Mouse (Mus musculus): ENCODE data around the gene Sparcl1. TPM values are rescaled to one million over a fixed set of nuclear protein-coding genes. Genes with fewer than 3 reads are reported as not detected.
A peak's percentile ranks its signal among the peaks of the same experiment; 100 is the strongest.

Sparcl1 gene
- polyA plus RNA-seq (2015; fragmentation: Nextera tagmentation; extraction: Ambion mirVana) = 5.2 and 6.3 TPM in 2 replicates

DNA sequence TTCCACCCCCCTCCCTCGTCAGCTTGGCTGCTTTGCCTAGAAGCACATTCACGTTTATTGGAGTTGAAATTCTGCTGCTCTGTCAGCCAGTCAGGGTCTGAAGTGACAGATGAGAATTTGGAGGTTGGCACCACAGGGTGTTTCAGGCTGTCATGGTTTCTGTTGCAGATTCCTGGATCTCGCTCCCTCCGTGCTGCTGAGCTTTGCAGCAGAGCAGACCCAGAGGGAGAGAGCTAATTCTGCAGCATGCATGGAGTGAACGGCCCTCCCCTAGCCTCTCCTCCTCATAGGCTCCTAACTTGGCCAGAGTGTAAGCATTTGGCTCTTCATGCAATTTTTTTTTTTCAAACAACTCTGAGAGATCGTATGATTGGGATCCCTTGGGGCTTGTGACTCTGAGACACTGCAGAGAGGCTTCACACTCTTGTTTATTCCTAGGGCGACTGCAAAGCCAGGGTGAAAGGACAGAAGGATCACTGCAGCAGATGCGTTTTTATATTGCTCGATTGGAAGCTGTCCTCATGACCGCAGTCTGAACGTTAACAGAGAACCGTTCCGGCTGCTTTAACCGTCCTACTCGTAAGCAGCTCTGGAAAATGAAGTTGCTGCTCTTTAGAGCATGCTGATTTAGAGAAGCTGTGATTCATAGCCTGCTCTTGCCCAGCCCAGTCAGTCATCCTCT lies at the start of gene Sparcl1:
Gene Sparcl1 (minus strand): TSS at position 243 of the 682 bp plus-strand sequence.
- no peak for ATAC-seq
- WGBS (ENCODE audit: insufficient replicate concordance) = 45% methylated on average over 15 of the region's 15 CpGs
- no peak within 1 kb of the TSS for H3K4me3 ChIP-seq (ENCODE audit: low read depth, low read length)
- TF ChIP-seq EP300 (IDR thresholded peaks at IDR 0.05; ENCODE audit: low read depth) = no peak
- no peak for TF ChIP-seq CTCF (IDR thresholded peaks at IDR 0.05; ENCODE audit: low read depth)
- peak within 1 kb of the TSS; percentile 16; the same call in 1 of the 2 replicates for H3K27ac ChIP-seq (ENCODE audit: low read depth)
- H3K9ac ChIP-seq (replicated peaks) = no peak within 1 kb of the TSS
- DNase-seq = no peak
- no peaks in the 10 kb centered on the region for H3K27me3 ChIP-seq (ENCODE audit: insufficient read depth, low read length)
- H3K36me3 ChIP-seq (replicated peaks; ENCODE audit: insufficient read depth, low read length) = no peaks in the 10 kb centered on the region
- 0 out of 2 replicates have a peak within 1 kb of the TSS, but pooled peaks have one; percentile 18 for H3K4me2 ChIP-seq (ENCODE audit: low read depth, low read length)
- H3K4me1 ChIP-seq (ENCODE audit: insufficient read depth) = no peaks in the 10 kb centered on the region
- H3K9me3 ChIP-seq (ENCODE audit: low read length) = no peaks in the 10 kb centered on the region

DNA sequence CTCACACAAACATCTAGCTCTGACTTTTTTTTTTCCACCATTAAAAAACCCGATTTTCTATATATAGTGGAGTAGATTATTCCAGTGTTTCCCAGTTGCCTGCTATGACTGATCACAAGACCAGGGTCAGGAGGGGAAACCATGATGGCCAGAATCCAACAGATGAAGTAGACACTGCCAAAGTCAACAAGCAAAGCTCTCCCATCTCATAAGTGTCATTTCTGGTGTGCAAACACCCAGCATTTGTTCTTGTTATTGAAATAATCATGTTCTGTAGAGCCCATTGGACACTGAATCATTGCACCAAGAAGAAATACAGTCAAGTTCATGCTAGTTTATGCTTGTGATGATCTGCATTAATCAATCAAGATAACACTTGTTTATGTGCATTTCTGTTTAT lies 47.9 kb upstream of the Sparcl1 start:
- no peak overlapping the region for H3K9ac ChIP-seq (replicated peaks)
- 68% methylated on average over 1 of the region's 1 CpGs for WGBS (ENCODE audit: insufficient replicate concordance)
- H3K4me2 ChIP-seq (ENCODE audit: low read depth, low read length) = no peak overlapping the region
- no peak overlapping the region for H3K27ac ChIP-seq (ENCODE audit: low read depth)
- H3K36me3 ChIP-seq (replicated peaks; ENCODE audit: insufficient read depth, low read length) = no peaks in the 10 kb centered on the region
- H3K27me3 ChIP-seq (ENCODE audit: insufficient read depth, low read length) = no peaks in the 10 kb centered on the region
- no peaks in the 10 kb centered on the region for H3K9me3 ChIP-seq (ENCODE audit: low read length)
- no peak overlapping the region for H3K4me3 ChIP-seq (ENCODE audit: low read depth, low read length)
- TF ChIP-seq EP300 (IDR thresholded peaks at IDR 0.05; ENCODE audit: low read depth) (no peak), CTCF (IDR thresholded peaks at IDR 0.05; ENCODE audit: low read depth) (no peak)
- DNase-seq (peak; percentile 21), ATAC-seq (no peak)
- no peaks in the 10 kb centered on the region for H3K4me1 ChIP-seq (ENCODE audit: insufficient read depth)

DNA sequence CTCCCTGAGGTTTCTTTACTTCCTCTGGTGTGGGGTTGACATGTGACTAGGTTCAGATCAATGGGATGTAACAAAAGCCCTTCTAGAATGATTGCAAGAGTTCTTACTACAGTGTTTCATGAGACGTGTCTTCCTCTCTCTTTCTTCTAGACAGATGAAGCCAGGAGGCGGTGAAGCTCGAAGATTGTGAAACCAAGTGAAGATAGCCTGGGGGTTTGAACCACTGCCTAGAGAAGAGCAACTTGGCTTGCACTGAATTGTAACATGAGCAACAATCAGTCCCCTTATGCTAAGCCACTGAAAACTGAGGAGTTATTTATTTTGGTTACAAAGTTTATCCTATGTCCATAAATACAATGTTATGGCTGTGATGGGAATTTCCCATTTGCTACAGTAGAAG lies 47.0 kb upstream of the Sparcl1 start:
- no peak overlapping the region for H3K9ac ChIP-seq (replicated peaks)
- no peaks in the 10 kb centered on the region for H3K9me3 ChIP-seq (ENCODE audit: low read length)
- no peak for TF ChIP-seq CTCF (IDR thresholded peaks at IDR 0.05; ENCODE audit: low read depth)
- no peak for TF ChIP-seq EP300 (IDR thresholded peaks at IDR 0.05; ENCODE audit: low read depth)
- no peaks in the 10 kb centered on the region for H3K4me1 ChIP-seq (ENCODE audit: insufficient read depth)
- H3K36me3 ChIP-seq (replicated peaks; ENCODE audit: insufficient read depth, low read length) = no peaks in the 10 kb centered on the region
- H3K27ac ChIP-seq (ENCODE audit: low read depth) = no peak overlapping the region
- H3K4me3 ChIP-seq (ENCODE audit: low read depth, low read length) = no peak overlapping the region
- ATAC-seq (no peak), DNase-seq (no peak)
- no peak overlapping the region for H3K4me2 ChIP-seq (ENCODE audit: low read depth, low read length)
- 82% methylated on average over 3 of the region's 3 CpGs for WGBS (ENCODE audit: insufficient replicate concordance)
- H3K27me3 ChIP-seq (ENCODE audit: insufficient read depth, low read length) = no peaks in the 10 kb centered on the region

DNA sequence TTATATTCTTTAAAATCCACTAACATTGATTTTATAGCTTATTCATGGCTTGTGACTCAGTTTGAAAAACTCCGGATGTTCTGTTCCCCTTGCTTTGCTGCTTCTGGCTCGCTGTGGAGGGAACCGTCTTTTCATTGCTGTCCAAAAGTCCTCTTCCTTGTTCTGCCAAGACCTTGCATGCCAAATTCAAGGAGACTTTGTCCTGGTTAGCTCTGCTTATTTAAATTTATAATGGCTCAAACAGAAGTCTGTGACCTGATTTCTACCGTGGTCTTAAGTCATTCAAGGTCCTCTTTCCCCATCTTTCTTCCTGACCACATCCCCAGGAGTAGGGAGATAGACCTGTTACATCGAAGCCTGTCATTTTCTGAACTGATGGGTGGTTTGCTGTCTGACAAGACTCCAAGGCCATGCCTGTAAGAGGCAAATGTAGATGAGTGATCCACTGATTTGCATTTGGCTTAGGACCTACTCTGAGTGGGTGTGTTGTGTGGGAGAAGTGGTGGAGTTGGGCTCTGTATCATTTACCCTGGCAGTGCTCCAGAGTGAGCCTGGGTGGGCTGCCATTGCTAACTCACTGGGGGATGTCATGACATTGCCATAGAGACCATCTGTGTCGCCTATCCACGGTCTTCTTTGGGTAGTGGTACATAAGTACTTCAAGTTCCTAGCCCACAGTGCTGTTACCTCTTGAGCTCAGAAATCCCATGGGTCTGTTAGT lies 45.0 kb upstream of the Sparcl1 start:
- no peaks in the 10 kb centered on the region for H3K27me3 ChIP-seq (ENCODE audit: insufficient read depth, low read length)
- H3K27ac ChIP-seq (ENCODE audit: low read depth) = no peak overlapping the region
- no peak for TF ChIP-seq EP300 (IDR thresholded peaks at IDR 0.05; ENCODE audit: low read depth)
- no peak for TF ChIP-seq CTCF (IDR thresholded peaks at IDR 0.05; ENCODE audit: low read depth)
- DNase-seq (no peak), ATAC-seq (no peak)
- H3K9ac ChIP-seq (replicated peaks) = no peak overlapping the region
- 79% methylated on average over 7 of the region's 7 CpGs for whole genome bisulfite sequencing (ENCODE audit: insufficient replicate concordance)
- no peak overlapping the region for H3K4me2 ChIP-seq (ENCODE audit: low read depth, low read length)
- no peak overlapping the region for H3K4me3 ChIP-seq (ENCODE audit: low read depth, low read length)
- H3K9me3 ChIP-seq (ENCODE audit: low read length) = no peaks in the 10 kb centered on the region
- no peaks in the 10 kb centered on the region for H3K4me1 ChIP-seq (ENCODE audit: insufficient read depth)
- no peaks in the 10 kb centered on the region for H3K36me3 ChIP-seq (replicated peaks; ENCODE audit: insufficient read depth, low read length)

DNA sequence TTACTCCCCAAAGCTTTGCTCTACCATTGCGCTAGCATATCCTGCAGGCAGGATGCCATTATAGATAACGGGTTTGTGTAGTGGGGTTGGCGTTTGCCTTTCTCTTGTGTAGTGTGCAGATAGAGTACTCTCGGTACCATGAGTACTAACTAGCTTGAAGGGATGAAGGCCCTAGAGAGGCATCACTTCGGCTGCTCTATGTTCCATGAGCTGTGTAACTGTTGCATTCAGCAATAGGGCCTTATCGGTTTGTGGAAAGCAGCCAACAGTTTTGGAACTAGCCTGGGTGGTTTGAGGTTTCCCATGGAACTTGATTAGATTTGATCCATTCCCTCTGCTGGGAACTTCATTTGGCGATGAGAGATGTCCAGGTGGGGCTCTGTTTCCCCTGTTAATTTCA lies 44.2 kb upstream of the Sparcl1 start:
- TF ChIP-seq CTCF (IDR thresholded peaks at IDR 0.05; ENCODE audit: low read depth) (no peak), EP300 (IDR thresholded peaks at IDR 0.05; ENCODE audit: low read depth) (no peak)
- DNase-seq = no peak
- Histone ChIP-seq H3K36me3 (replicated peaks; ENCODE audit: insufficient read depth, low read length) (no peaks in the 10 kb centered on the region), H3K9ac (replicated peaks) (no peak overlapping the region), H3K4me1 (ENCODE audit: insufficient read depth) (no peaks in the 10 kb centered on the region), H3K27ac (ENCODE audit: low read depth) (no peak overlapping the region), H3K9me3 (ENCODE audit: low read length) (no peaks in the 10 kb centered on the region), H3K4me2 (ENCODE audit: low read depth, low read length) (no peak overlapping the region), H3K4me3 (ENCODE audit: low read depth, low read length) (no peak overlapping the region), H3K27me3 (ENCODE audit: insufficient read depth, low read length) (no peaks in the 10 kb centered on the region)
- ATAC-seq = no peak
- 82% methylated on average over 7 of the region's 7 CpGs for WGBS (ENCODE audit: insufficient replicate concordance)

DNA sequence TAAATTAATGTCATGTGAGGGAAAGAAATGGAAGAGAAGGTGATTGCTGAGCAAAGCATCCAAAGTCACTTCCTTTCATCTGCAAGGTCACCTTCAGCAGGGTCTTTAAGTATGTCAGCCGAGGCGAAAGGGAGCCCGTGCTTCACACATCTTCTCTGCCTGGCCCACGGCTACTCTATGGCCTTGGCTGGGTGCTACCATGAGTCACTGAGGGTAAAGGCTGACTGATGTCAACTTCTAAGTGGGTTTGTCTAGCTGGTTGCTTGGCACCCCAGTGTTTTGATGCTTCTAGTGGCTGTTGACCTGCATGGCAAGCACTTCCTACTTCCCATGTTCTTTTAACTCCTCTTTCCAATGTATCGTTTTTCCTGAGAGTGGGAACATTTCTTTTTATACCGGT lies 36.7 kb upstream of the Sparcl1 start:
- no peaks in the 10 kb centered on the region for H3K9me3 ChIP-seq (ENCODE audit: low read length)
- no peak overlapping the region for H3K4me3 ChIP-seq (ENCODE audit: low read depth, low read length)
- ATAC-seq (no peak), DNase-seq (no peak)
- H3K27ac ChIP-seq (ENCODE audit: low read depth) = no peak overlapping the region
- H3K27me3 ChIP-seq (ENCODE audit: insufficient read depth, low read length) = no peaks in the 10 kb centered on the region
- no peak overlapping the region for H3K9ac ChIP-seq (replicated peaks)
- no peak overlapping the region for H3K4me2 ChIP-seq (ENCODE audit: low read depth, low read length)
- H3K36me3 ChIP-seq (replicated peaks; ENCODE audit: insufficient read depth, low read length) = no peaks in the 10 kb centered on the region
- H3K4me1 ChIP-seq (ENCODE audit: insufficient read depth) = no peaks in the 10 kb centered on the region
- 86% methylated on average over 6 of the region's 6 CpGs for WGBS (ENCODE audit: insufficient replicate concordance)
- TF ChIP-seq EP300 (IDR thresholded peaks at IDR 0.05; ENCODE audit: low read depth) (no peak), CTCF (IDR thresholded peaks at IDR 0.05; ENCODE audit: low read depth) (no peak)
